Mouse (Mus musculus) brain, embryonic 14.5 days (tissue): ENCODE results near the gene Medag.

ENCODE experiments used
- CTCF ChIP-seq: fragments of 200-500 bp; IDR thresholded peaks from 2 replicates; pipeline ENCODE4 v1.5.1; 2012; ENCODE audit warnings: inconsistent platforms, mild to moderate bottlenecking, moderate library complexity, borderline replicate concordance; ENCODE audit not compliant: insufficient read depth, insufficient read length; ENCODE audit errors: extremely low read depth
- POLR2A ChIP-seq: fragments of 200-500 bp; IDR thresholded peaks from 2 replicates; pipeline ENCODE4 v1.6.1; 2012; ENCODE audit warnings: mild to moderate bottlenecking, inconsistent platforms, borderline replicate concordance; ENCODE audit not compliant: poor library complexity, insufficient read depth, insufficient read length, severe bottlenecking; ENCODE audit errors: extremely low read depth

DNA sequence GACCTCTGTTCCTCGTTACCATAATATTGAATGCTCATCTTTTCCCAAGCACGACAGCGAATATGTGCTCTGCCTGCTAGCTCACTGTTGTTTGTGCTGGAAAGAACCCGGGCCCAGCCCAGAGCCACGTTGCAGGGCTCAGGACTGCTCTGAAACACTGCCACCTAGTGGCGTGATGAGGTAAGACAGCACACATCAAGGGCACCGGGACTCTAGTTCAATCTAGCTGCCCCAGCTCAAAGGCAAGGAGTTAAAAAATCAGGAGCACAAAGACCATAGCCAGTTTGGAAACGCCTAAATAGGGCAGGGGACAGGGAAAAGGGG, 35.7 kb upstream of the Medag start:
- TF ChIP-seq CTCF (peak; percentile 94), POLR2A (no peak)
